Mouse (Mus musculus): ENCODE measurements around the gene Tnfsf4.

The Tnfsf4 gene

GRCm38 (mm10) chr1:161394931-161395459 lies at the start of gene Tnfsf4:
Gene Tnfsf4 (plus strand): TSS chr1:161395409.
- no peak for DNase-seq (ENCODE audit: low spot score in 2 of 2)

- DNase-seq (ENCODE audit: low spot score in 2 of 2): no peak
Measured at GRCm38 (mm10) chr1:161350981-161351380, 44.2 kb upstream of the Tnfsf4 start.

GRCm38 (mm10) chr1:161365006-161365405 lies 30.2 kb upstream of the Tnfsf4 start:
- no peak for DNase-seq (ENCODE audit: low spot score in 2 of 2)

GRCm38 (mm10) chr1:161371919-161372318 lies 23.3 kb upstream of the Tnfsf4 start:
- no peak for DNase-seq (ENCODE audit: low spot score in 2 of 2)

DNA sequence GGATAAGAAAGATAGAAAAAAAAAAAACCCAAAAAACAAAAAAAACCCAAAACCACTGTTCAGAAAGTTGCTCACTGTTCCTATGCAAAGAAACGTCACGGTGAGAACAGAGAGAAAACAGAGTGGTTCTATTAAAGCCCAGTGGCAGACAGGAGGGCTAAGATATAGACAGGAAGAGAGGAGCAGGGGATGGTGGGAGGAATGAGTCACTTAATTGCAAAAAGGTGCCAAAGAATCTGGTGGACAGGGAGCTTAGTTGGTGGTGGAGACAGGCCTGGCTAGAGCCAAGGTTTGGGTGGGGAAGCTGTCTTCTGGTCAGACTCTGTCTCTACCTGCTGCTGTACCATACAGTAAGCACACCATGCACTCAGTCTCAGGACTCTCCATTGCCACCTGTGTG lies 19.3 kb upstream of the Tnfsf4 start:
- no peak for DNase-seq (ENCODE audit: low spot score in 2 of 2)

- DNase-seq (ENCODE audit: low spot score in 2 of 2): no peak
Measured at GRCm38 (mm10) chr1:161378571-161378970, 16.6 kb upstream of the Tnfsf4 start.

- no peak for DNase-seq (ENCODE audit: low spot score in 2 of 2)
Measured at GRCm38 (mm10) chr1:161379685-161380424, 15.4 kb upstream of the Tnfsf4 start.

DNA sequence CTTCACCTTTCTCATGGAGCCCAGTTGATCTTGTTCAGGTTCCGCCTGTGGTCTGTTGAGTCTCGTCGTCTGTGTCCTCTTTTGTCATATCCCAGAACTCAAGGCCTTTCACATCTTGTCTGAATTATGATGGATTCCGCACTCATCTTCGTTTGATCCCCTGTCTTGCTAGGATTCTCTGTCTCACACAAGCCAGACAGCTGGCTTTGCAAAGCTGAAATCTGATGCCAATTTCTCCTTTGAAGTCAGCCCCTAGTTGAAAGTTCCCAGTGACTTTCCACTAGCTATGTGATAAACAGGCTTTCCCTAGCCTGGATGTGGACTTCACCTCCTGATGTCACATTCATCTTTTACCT lies 14.8 kb upstream of the Tnfsf4 start:
- DNase-seq (ENCODE audit: low spot score in 2 of 2): no peak

- no peak for DNase-seq (ENCODE audit: low spot score in 2 of 2)
Measured at GRCm38 (mm10) chr1:161390066-161390465, 5.1 kb upstream of the Tnfsf4 start.

- DNase-seq (ENCODE audit: low spot score in 2 of 2): no peak
Measured at GRCm38 (mm10) chr1:161392906-161393305, 2.3 kb upstream of the Tnfsf4 start.

- no peak for DNase-seq (ENCODE audit: low spot score in 2 of 2)
Measured at GRCm38 (mm10) chr1:161395610-161396009, 401 bp downstream of the Tnfsf4 start.

GRCm38 (mm10) chr1:161396351-161396750 lies 1.1 kb downstream of the Tnfsf4 start:
- DNase-seq (ENCODE audit: low spot score in 2 of 2): no peak

GRCm38 (mm10) chr1:161400126-161400525 lies 4.9 kb downstream of the Tnfsf4 start:
- peak; percentile 37 to 73 for DNase-seq (ENCODE audit: low spot score in 2 of 2)

DNA sequence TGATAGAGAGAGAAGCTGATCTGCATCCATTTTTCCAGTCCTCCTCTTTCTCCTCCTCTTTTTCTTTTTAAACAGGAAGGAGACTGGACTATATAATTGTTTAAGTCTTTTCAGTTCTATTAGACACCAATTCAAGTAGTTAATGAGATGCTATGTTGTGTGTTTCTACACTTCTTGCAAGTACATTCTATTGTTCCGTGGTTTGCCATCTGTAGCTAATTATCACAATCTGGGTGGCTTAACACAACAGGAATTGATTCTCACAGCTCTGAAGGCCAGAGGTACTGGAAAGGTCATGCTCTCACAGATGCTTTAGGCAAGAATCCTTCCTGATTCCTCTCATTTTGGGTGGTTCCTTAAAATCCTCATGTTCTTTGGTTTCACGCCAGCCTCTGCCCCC lies 7.9 kb downstream of the Tnfsf4 start:
- DNase-seq (ENCODE audit: low spot score in 2 of 2): no peak

DNA sequence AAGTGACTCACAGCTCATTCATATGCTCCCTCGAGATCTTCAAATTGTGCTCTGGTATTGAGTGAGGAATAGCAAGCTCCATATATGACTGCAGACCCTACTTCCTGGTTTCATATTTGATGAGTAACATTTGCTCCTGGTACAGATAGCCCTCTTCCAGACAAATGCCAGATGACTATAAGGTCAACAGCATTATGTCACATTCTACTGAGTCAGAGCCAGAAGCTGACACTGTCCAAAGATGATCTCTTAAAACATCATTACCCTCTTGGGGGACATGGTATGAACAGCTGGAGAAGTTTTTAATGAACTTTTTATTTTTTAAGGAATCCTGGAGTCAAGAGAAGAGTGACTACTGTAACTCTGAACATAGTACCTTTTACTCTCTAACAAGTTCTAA lies 11.3 kb downstream of the Tnfsf4 start:
- no peak for DNase-seq (ENCODE audit: low spot score in 2 of 2)

GRCm38 (mm10) chr1:161419926-161420325 lies 24.7 kb downstream of the Tnfsf4 start:
- peak in 1 of 2 experiments; percentile 51 for DNase-seq (ENCODE audit: low spot score in 2 of 2)

DNA sequence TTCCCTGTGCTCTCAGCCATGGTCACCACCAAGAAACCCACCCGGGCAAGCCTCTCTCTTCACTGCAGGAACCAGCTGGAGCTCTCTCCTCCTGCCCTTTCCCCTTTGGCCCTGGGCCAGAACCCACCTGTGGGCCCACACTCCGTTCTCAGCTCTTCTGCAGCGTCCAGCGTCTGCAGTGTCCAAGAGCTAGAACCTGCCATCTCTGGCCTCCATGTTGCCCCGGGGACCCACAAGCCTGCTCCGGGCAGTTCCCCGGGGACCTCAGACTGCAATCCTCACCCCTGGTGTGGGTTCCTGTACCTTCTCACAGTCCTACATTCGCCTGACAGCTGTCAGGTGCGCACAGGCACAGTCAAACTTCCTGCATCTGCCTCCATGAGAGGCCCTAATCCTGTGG lies 25.4 kb downstream of the Tnfsf4 start:
- DNase-seq (ENCODE audit: low spot score in 2 of 2): peak in 1 of 2 experiments; percentile 58

DNA sequence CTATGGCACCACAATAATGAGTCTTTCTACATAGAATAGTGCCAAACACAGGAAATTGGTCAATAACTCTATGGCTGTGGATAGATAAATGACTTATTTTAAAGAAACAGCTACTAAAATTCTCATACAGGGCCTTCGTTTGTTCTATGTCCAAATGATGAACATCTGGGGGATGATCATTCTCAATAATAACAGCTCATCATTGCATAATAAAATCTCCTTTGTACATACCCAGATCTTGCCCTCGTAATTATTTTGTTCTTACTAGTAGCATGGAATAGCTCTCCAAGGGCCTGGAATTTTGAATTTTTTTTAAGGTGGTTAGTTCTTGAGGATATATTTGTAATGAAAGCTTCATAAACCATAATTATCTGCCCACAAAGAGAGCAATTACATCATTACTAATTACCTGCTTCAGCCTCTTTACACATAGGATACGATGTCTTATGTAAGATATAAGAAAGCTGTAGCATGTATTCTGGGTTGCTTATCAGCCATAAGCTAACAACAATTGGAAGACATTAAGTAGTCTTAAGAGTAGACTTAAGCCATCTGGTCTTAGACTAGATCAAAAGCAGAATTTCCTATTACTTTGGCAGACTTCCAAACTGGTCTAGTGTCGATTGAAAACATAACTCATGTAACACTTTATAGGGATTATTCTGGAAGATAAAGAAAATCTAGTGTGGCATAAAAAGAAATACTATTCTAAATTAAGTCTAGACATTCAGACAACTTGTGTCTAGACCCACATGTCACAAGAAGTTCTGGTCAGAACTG lies 31.3 kb downstream of the Tnfsf4 start:
- DNase-seq (ENCODE audit: low spot score in 2 of 2): no peak

DNA sequence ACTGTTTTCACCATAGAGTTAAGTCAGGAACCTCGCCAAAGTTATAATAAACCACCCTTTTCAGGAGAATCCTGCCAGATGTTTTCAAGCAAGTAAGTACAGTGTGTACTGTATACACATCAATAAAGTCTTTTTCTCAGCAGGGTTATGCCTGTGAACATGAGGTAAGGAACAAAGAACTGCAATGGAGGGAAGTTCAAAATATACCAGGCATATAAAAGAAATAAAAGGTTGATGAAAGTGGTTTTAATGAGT lies 31.8 kb downstream of the Tnfsf4 start:
- DNase-seq (ENCODE audit: low spot score in 2 of 2): no peak

DNA sequence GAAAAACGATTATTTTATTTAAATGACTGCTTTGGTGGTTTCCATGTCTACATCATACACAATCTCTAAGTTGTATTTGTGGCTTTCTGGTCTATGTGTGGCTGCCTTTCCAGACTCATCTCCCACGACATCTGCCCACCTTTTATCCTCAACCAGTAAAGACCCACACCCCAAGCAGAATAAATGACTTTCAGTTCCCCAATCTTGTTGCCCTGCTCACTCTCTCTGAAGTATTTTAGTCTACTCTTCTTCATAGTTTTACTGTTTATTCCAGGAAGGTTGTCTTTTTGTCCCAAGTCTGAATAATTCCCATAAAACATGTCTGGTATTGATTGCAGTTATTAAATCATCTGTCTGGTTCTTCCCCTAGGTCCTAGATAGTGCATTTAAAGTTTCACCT lies 40.6 kb downstream of the Tnfsf4 start:
- no peak for DNase-seq (ENCODE audit: low spot score in 2 of 2)

- DNase-seq (ENCODE audit: low spot score in 2 of 2): no peak
Measured at GRCm38 (mm10) chr1:161436503-161436902, 41.3 kb downstream of the Tnfsf4 start.

DNA sequence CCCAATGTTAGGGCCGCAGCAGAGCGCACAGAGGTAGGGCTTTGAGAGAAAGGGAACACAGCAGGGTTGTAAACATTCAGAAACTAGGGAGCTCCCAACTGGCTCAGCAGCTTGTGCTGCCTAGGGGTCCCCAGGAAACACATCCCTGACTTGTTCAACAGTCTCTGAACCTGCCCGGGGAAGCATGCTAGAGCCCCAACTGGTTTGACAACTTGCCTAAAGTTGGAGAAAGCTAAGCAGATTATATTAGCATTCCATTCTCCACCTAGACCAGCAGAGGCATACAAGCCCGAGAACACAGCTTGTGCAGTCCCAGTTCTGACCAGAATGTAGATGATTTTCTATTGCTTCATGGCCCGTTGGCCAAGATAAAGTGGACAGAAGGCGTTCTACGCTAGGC lies 49.6 kb downstream of the Tnfsf4 start:
- DNase-seq (ENCODE audit: low spot score in 2 of 2): no peak

DNA sequence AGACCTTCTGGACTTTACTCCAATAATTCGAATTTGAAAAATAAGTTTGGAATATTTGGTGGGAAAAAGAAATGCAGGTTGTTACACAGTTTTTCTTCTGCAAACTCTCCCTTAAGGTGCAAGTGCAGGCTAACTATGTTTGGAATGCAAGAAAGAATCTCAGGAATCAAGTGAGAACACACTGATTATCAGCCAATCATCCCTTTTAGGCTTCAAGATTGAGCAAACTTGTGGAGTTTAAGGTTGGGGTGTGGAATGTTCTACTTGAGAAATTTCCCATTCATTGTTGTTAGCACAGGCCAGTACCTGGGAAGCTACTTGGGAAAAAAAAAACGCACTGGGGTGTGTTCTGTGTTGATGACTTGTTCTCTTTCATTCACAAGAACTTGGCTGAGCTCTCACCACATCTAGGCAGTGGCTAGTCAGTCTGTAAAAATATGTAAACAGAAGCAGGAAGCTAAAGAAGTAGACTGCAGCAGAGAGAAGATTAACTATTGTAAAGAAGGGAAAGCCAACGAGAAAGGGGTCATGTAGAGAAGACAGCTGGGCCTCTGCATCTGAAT lies 56.6 kb downstream of the Tnfsf4 start:
- no peak for DNase-seq (ENCODE audit: low spot score in 2 of 2)
